Mouse (Mus musculus): ENCODE data around the gene Arl6ip4. TPM values are rescaled to one million over a fixed set of nuclear protein-coding genes. Genes with fewer than 3 reads are reported as not detected.

Arl6ip4 gene
- 10 to 100 TPM; 60.7 to 65.3 TPM for total RNA-seq (2021)
- long read RNA-seq, experiment 1, transcript Arl6ip4-201 (5 exons, 1,192 nt): major isoform, 67 of 77 reads
- long read RNA-seq, experiment 1, partial matches to known transcripts: 1 of 77 reads
- long read RNA-seq, experiment 1, other reads (novel, unspliced or antisense): 7 of 77 reads
- long read RNA-seq, experiment 2, transcript Arl6ip4-201 (5 exons, 1,192 nt): major isoform, 68 of 75 reads
- long read RNA-seq, experiment 2, partial matches to known transcripts: 2 of 75 reads
- long read RNA-seq, experiment 2, other reads (novel, unspliced or antisense): 5 of 75 reads

DNA sequence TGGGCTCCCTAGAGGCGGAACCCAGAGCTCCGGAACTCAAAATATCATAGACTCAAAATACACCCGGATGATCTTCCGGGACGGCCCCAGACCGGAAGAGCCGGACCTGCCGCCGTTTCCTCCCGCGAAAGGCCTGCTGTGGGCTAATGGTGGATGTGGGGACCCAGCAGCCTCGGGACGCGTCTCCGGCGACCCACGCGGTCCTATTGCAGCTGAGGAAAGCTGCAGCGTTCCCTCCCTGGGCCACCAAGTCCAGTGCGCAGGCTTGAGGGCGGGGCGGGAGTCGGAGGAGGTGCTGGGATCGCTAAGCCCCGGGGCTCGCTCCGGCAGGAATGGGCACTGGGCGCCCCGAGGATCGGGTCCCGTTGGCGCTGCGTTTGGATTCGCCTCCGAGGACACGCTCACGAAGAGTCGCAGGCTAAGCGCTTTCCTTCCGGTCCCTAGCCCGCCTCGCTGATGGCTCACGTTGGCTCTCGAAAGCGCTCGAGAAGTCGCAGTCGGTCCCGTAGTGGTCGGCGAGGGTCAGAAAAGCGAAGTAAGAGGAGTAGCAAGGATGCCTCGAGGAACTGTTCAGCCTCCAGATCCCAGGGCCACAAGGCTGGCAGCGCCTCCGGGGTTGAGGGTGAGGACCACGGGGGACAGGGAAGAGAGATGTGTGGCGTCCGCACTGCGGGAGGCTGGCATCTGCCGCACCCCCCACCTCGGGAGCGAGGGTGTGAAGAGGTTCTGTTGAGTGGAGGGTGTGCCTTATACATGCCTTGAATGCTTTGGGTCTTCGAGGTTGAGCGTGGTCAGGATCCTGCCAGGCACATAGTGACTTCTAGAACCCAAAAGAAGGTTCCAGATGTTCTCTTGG, at the start of gene Arl6ip4:
Arl6ip4 (plus strand) TSS at position 100 of the 856 bp plus-strand sequence.
- peak; percentile 74 to 79 for DNase-seq (ENCODE audit: low spot score in 2 of 2)

DNA sequence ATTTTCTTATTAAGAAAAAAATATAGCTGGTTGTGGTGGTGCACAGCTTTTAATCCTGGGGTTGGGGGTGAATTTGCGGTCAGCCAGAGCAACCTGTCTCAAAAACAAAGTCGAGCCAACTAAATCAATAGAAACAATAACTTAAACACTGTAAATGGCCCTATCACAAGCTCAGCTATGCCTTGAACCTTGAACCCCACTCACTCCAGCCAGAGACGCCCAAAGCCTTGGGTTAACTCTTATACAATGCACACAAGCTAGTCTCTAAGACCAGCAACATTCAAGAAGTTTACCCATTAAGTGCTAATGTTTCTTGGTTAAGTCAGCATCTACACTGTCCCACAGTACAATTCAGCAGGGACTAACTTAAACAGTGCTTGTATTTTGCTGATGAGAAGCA, 46.2 kb upstream of the Arl6ip4 start:
- DNase-seq (ENCODE audit: low spot score in 2 of 2): no peak

DNA sequence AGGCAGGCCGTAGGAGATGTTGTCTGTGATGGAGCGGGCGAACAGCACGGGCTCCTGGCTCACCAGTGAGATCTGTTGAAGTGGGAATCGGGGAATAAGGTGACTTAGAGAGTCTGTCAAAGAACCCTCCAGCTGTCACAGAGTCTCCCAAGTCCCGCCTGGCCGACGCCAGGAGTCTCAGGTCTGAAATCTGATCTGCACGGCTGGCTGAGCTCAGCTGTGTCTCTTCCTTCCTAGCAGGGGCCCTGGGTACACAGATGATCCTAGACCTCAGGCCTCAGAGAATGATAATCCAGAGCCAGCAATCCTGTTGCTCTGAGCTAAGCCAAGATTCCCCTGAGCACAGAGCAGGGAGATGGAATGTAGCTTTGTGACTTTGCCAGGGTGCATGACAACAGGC, 42.2 kb upstream of the Arl6ip4 start:
- DNase-seq (ENCODE audit: low spot score in 2 of 2): no peak

DNA sequence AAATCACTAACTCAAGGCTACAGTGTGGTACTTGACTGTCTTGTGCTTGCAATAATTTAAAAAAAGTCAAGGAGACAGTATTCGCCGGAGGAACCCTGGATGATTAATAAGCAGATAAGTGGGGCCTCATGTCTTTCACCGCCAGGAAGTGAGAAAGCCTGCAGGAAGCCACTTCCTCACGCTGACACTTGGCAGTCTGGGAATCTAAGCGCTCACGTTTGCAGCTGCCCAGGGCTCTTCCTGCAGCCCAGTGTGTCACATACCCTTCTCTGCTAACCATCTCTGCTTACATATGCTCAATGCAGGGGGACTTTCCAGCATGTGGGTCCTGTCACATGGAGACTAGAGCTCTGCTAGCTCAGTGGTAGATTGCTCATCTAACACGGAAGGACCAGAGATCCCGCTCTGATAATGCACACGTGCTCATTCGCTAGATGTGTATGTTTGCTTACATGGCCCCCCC, 41.0 kb upstream of the Arl6ip4 start:
- no peak for DNase-seq (ENCODE audit: low spot score in 2 of 2)

DNA sequence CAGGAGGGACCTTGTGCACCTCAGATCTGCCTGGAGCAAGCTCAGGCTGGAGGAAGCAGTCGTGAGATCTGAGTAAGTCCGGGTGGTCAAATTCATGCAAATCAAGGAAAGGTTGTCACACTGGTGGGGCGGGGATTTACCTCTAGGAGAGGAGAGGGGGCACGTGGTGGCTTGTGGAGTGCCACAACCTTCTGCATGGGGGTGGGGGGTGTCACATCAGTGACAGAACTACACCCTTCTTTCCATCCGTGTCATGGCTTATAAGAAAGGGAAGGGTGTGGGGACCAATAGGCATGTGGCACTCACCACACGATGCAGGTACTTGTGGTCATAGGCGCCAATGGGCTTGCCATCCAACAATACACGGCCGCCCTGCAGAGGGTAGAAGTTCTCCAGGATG, 40.2 kb upstream of the Arl6ip4 start:
- DNase-seq (ENCODE audit: low spot score in 2 of 2): no peak

DNA sequence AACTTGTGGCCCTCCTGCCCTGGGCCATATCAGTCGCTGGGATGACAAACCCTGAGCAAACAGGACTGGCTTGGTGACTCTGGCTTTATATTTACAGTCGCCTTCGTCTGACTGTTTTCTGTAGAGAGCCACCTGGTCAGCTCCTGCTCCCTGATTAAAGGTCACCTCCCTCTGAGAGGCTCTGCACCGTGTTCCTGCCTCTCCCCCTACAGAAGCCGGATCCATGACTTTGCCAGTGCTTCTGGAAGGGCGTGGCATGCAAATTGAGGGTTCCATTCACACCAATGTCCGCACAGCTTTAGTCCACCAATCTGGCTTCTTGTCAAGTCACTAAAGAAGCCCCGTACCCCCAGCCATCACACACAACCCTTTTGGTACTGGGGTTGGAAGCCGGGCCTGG, 39.3 kb upstream of the Arl6ip4 start:
- DNase-seq (ENCODE audit: low spot score in 2 of 2): no peak

DNA sequence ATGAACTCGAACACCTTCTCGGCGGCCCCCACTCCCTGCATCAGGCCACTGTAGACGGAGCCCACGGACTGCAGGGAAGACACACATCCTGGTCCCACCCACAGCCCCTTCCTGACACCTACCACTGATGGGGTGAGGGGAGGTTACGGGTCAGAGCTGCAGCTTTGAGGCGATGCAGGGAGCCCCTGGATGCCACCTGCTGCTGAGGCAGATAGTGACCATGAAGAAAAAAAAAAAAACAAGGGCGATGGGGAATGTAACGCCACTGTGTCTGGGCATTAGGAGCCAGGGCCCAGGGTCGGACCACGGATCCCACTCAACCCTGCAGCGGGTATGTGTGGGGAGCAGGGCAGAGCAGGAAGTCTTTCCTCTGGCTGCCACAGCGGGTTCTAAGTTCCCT, 38.6 kb upstream of the Arl6ip4 start:
- no peak for DNase-seq (ENCODE audit: low spot score in 2 of 2)

DNA sequence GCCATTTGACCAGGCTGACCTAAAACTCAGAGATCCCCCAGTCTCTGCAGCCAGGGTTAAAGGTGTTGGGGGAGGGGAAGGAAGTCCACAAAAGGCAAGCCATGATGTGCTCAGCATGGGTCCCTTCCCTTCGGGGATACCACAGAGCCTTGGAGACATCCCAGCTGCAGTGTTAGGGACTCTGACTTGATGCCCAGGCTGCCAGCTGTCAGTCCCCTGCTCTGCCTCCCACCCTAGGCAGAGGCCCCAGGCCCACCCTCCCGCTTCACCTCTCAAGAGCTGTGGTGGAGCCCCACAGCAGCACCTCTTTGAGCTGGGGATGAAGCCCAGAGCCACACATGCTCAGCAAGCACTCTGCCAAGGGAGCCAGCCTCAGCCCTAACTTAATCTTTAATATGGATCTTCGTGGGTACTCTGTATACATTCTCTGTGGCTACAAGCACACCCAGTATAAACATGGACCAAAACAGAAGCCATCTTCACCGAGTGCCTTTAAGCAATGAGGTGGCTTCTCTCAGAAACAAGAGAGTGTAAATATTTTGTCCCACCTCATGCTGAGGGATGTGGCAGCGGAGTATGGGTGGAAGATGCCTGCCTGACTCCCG, 37.9 kb upstream of the Arl6ip4 start:
- DNase-seq (ENCODE audit: low spot score in 2 of 2): no peak

DNA sequence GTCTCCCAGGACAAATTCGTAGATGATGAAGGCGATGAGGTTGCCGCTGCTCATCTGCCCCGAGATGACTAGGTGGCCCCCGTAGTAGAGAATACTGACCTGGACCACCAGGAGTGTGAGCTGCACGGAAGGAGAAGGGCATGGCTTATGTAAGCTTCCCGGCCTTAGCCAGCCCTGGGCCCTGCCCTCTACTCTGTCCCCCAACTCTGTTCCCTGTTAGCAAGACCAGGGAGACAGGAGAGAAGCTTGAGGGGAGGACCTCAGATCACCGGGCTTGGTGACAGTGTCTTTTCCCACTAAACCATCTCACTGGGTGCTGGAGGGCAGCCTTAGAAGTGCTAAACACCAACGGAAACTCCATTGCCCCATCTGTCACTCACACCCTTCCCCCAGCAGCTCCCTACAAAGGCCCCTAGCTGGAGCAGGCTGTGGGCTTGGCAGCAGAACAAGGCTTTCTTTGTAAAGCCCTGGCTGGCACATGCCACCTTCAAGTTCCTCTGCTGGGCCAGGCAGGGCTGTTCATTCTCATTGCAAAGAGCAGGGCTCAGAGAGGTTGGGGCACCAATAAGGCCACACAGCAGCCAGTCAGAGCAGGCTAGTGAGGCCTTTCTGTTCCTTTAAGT, 37.0 kb upstream of the Arl6ip4 start:
- peak; percentile 59 to 68 for DNase-seq (ENCODE audit: low spot score in 2 of 2)

DNA sequence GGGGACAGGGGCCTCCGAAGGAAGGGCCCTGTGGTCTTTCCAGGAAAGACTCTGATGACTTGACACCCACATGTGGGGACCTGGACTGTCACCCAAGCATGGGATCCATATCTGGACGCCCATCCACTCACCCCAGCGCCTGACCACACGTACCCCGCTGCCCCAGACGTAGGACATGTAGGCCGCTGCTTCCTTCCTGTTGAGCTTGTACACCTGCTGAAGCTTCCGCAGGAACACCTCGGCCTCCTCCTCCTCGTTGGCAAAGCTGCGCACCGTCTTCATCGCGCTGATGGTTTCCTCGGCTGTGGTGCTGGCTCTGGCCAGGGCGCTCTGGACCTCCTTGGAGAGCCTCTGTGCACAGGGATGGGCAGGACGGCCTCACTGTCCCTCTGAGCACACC, 36.0 kb upstream of the Arl6ip4 start:
- no peak for DNase-seq (ENCODE audit: low spot score in 2 of 2)

DNA sequence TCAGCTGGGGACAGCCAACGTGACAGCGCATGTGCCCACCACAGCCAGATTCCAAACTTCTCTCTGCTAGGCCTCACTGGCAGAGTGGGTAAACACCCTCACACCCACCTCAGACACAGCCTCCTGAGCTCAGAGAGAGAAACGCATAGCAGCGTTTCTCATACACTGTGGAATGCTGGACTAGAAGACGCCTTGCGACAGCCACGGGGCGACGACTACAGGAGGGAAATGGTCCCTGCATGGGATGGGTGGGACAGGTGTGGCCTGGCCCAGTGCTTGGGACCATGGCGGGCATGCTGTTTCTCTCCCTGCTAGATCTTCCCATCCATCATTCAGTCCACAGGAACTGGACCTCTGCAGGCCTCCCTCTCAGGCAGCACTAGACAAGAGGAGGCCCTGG, 33.4 kb upstream of the Arl6ip4 start:
- no peak for DNase-seq (ENCODE audit: low spot score in 2 of 2)

DNA sequence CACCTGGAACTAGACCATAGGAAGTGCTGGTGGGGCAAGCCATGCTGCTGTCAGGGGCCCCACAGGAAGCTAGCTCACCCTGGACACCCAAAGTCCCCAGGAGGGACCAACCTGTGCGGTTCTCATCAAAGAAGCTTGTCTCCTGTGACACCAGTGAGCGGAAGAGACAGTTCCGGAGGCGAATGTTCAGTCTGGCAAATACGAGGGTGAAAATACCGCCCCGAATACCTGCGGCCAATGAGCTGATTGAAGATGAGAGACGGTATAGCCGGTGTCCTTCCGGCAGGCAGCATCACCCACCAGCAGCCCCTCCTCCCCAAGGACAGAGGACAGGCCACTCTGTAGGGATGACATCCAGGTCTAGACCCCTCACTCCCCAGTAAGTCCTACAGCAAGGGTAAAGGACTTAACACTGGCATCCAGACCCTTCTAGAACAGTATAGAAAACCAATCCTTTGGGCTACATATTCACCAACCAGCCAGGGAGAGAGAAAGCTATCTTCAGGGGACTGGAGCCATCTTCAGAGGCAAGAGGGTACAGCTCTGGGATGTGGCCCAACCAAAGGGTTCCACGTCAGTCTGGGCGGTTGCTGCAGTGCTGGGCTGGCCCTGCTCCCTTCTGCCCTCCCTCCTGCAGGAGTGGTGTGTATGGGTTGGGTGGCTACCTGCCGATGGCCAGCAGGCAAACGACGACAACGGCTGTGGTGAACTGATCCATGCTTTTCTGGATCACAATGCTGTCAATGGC, 32.8 kb upstream of the Arl6ip4 start:
- DNase-seq (ENCODE audit: low spot score in 2 of 2): no peak

DNA sequence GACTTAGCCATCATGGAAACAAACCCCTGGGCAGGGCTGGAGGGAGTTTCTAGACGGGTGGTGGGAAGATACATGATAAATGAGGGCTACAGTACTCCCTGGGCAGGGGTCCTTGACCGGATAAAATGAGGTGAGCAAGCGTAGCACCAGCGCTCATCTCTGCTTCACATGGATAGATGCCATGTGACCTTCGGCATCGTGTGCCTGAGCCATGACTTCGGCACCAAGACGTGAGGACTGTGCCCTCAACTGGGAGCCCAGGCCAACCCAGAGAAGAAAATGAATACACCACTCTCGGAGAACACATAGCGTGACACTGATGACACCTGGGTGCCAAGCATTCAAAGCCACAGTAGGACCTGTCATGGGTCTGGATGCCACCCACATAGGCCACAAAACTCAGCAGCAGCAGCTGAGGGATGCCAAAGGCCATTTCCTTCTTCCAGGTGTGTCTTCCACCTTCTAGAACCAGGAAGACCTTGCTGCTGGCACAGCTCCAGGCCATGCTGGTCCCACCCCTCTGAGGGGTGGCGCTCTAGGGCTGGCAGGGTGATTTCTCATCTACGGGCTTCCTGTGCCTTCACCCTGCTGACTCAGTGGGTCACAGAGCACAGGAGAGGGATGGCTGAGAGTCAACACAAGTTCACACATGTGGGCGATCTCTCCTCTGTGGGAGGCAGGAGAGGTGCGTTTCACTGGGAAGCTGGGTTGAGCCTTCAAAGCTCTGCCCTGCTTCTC, 31.9 kb upstream of the Arl6ip4 start:
- no peak for DNase-seq (ENCODE audit: low spot score in 2 of 2)

DNA sequence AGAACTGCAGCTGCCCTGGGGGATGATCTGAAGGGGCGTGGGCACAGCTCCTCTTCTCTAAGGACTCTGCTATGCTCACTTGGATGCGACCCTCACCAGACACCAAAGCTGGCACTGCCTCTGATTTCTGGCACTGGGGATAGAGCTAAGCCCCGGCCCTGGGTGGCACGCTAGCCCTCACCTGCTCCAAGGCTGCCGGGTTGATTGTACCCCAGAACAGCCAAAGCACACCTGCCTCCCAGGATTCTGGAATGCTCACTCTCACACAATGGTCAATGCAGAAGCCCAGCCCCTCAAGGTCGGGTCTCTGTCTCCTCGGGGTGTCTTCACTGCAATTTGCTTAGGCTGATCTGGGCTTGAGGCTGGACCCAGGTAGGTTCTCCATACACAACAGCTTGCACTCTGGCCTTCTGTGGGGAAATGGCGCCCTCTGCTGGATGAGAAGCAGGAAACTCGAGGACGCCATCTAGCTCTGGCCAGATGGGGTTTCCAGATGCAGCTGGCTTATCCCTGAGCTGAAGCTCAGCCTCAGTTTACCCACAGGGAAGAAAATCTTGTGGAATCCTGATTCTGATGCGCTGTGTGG, 31.2 kb upstream of the Arl6ip4 start:
- peak; percentile 84 to 94 for DNase-seq (ENCODE audit: low spot score in 2 of 2)

DNA sequence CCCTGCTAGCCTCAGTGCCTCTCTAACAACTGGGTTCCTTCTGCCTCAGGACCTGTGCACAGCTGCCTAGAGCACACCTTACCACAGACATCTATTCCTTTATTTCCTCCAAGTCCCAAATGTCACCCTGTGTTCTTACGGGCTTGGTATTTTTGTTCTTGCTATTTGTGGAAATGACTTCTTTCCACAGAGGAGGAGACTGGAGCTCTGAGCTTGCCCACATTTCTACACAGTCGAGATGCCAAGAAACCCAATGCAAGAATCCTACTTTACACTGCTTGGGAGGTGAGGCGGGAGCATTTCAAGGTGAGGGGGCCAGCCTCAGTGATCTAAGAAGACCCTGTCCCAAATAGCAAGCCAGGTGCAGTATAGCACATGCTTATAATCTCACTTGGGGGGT, 30.4 kb upstream of the Arl6ip4 start:
- DNase-seq (ENCODE audit: low spot score in 2 of 2): no peak

DNA sequence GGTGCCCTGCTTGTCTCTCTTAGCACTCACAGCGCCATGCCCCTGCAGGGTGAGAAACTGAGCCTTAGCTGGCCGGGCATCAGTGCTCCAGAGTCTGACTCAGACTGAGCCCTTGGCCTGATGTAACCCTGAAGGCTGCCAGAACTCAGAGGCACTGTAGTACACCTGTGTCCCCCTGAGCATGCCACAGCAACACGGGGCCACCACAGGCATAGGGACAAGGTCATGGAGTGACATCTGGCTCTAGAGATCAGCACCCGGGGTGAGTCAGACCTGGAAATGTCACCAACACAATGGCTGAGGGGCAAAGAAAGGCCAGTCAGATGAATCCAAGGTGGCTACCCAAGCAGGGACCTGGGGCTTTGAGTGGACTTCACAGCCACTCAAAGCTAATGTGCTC, 29.0 kb upstream of the Arl6ip4 start:
- DNase-seq (ENCODE audit: low spot score in 2 of 2): no peak

DNA sequence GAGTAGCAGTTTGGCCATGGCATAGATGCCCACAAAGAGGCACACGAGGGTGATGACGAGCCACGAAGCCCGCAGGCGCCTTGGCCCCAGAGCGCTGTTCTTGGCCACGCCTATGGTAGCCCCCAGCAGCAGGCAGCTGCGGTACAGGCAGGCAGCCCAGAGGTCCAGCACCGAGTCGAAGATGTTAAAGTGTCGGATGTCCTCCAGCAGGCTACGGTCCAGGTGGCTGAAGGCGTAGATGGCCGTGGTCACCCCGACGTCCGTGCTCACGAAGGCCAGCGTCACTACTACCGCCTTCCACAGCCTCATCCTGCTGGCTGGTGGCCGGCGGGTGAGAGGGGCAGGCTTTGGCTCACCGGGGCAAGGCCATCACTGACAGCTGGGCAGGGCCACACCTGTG, 26.0 kb upstream of the Arl6ip4 start:
- no peak for DNase-seq (ENCODE audit: low spot score in 2 of 2)

DNA sequence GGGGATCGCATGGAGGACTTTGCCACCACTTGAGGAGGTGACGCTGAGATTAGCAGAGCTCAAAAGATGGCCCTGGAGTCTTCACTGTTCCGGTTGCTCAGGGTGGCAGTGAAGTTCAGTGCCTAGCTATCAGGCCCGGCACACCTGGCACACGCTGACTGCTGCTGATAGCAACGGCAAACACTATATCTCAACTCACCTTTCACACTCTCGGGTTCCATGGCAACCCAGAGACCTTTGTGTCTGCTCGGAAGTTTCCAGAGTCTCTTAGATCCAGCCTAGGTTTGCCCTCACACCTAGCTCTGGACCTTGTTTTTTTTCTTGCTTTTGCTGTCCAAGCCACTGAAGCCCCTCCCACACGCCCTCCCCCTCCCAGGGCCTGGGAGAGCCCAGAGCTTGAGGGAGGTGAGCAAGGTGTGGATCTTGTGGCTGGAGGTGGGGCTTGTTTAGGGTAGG, 23.9 kb upstream of the Arl6ip4 start:
- DNase-seq (ENCODE audit: low spot score in 2 of 2): no peak

DNA sequence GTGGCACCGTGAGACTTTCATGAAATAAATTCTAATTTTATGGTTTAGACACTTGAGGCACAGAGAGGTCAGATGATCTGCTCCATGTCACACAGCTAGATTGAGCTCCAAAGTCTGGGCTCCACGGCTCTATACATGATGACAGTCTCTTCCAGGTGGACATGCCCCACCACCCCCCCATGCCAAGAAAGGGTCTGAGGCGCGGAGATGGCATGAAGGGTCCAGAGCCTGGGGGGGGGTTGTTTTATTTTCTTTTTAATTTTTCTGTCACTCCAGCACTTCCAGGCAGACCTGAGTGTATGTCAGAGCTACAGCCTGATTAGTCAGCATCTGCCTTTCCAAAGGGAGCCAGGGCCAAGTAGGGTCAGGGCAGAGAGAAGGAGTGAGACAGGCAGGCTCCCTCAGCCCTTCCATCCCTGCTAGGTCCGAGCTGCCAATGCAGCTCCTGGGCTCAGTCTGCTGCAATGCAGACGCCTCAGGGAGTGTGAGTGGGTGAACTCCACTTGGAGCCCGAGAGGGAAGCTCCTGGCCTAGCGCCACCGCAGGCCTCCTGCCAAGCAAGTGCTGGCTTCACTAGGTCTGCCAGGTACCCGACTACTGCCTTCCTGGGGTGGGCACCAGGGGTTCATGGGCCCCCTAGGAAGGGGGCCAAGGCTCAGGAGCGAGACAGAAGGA, 22.6 kb upstream of the Arl6ip4 start:
- DNase-seq (ENCODE audit: low spot score in 2 of 2): peak; percentile 91

All from left cerebral cortex, adult 18-20 months (tissue).